Mouse (Mus musculus) brain, embryonic 14.5 days (tissue): Measurements from ENCODE around the gene Ppp1r1a.

Experiments used
- CTCF ChIP-seq: fragments of 200-500 bp; IDR thresholded peaks from 2 replicates; pipeline ENCODE4 v1.5.1; 2012; ENCODE audit warnings: inconsistent platforms, mild to moderate bottlenecking, moderate library complexity, borderline replicate concordance; ENCODE audit not compliant: insufficient read depth, insufficient read length; ENCODE audit errors: extremely low read depth
- POLR2A ChIP-seq: fragments of 200-500 bp; IDR thresholded peaks from 2 replicates; pipeline ENCODE4 v1.6.1; 2012; ENCODE audit warnings: mild to moderate bottlenecking, inconsistent platforms, borderline replicate concordance; ENCODE audit not compliant: poor library complexity, insufficient read depth, insufficient read length, severe bottlenecking; ENCODE audit errors: extremely low read depth

GRCm38 (mm10) chr15:103523156-103523555, 14.6 kb downstream of the Ppp1r1a start:
- TF ChIP-seq POLR2A (no peak), CTCF (no peak)
